Mouse (Mus musculus) heart, postnatal 10 days (tissue): ENCODE data around the gene Prkch. TPM values are rescaled to one million over a fixed set of nuclear protein-coding genes. Genes with fewer than 3 reads are reported as not detected.

Experiments
- DNase-seq, 2 experiments: peaks; one replicate each; pipeline ENCODE4 v3.0.0; 2021
- intact Hi-C: fragments of 180-260 bp; cut with DNase I; formaldehyde crosslinking; loops from one replicate; pipeline ENCODE4 v1.15.1; 2025
- total RNA-seq, 2 experiments: library from RNA; stranded (reverse); gene quantifications; 2 replicates each; pipeline ENCODE4 v1.2.3; 2021

Prkch gene
- total RNA-seq, 2 experiments from 2014 or later, result 28.0 to 30.2 TPM

GRCm38 (mm10) chr12:73779332-73780231 lies 195.0 kb downstream of the Prkch start:
- DNase-seq, result peak; percentile 69 to 85
- intact Hi-C loops, result loop anchor here (2.0 to 5.0 kb wide), 2 partner anchors 57 to 67 kb away; no protein-coding TSS in a partner anchor

- intact Hi-C loops, result loop anchor here (2.0 kb wide), 1 partner anchor 59 kb away; no protein-coding TSS in a partner anchor
- peak; percentile 46 to 72 for DNase-seq
These were observed 196.9 kb downstream of the Prkch start for GRCm38 (mm10) chr12:73781425-73782032.

- peak; percentile 92 to 93 for DNase-seq
- intact Hi-C loops, result no loop called here
These were observed 202.3 kb downstream of the Prkch start for GRCm38 (mm10) chr12:73786909-73787308.

GRCm38 (mm10) chr12:73788850-73789249 lies 204.3 kb downstream of the Prkch start:
- peak in 1 of 2 experiments; percentile 59 for DNase-seq
- intact Hi-C loops, result no loop called here

GRCm38 (mm10) chr12:73790571-73791108 lies 206.0 kb downstream of the Prkch start:
- DNase-seq, result peak; percentile 64
- intact Hi-C loops, result loop anchor here (2.0 kb wide), 1 partner anchor 116 kb away; no protein-coding TSS in a partner anchor

- intact Hi-C loops, result no loop called here
- DNase-seq, result no peak
These were observed 208.6 kb downstream of the Prkch start for GRCm38 (mm10) chr12:73793216-73793615.

GRCm38 (mm10) chr12:73793744-73794143 lies 209.1 kb downstream of the Prkch start:
- no peak for DNase-seq
- intact Hi-C loops, result no loop called here

GRCm38 (mm10) chr12:73794151-73794883 lies 209.7 kb downstream of the Prkch start:
- intact Hi-C loops, result no loop called here
- DNase-seq, result peak; percentile 92 to 93

GRCm38 (mm10) chr12:73799671-73800070 lies 215.1 kb downstream of the Prkch start:
- DNase-seq, result no peak
- intact Hi-C loops, result no loop called here

GRCm38 (mm10) chr12:73800886-73801285 lies 216.3 kb downstream of the Prkch start:
- intact Hi-C loops, result no loop called here
- DNase-seq, result peak; percentile 81 to 83

GRCm38 (mm10) chr12:73801845-73802244 lies 217.2 kb downstream of the Prkch start:
- DNase-seq, result peak in 1 of 2 experiments; percentile 29
- intact Hi-C loops, result no loop called here

- intact Hi-C loops, result no loop called here
These were observed 217.9 kb downstream of the Prkch start for GRCm38 (mm10) chr12:73802379-73803057.

GRCm38 (mm10) chr12:73803946-73804345 lies 219.3 kb downstream of the Prkch start:
- intact Hi-C loops, result no loop called here
- DNase-seq, result no peak

More at GRCm38 (mm10) chr12:73802379-73803057, 217.9 kb downstream of the Prkch start:
- DNase-seq, result peak in 1 of 2 experiments; percentile 32

- DNase-seq, result no peak
- intact Hi-C loops, result no loop called here
These were observed 220.9 kb downstream of the Prkch start for GRCm38 (mm10) chr12:73805541-73805940.

GRCm38 (mm10) chr12:73806003-73806402 lies 221.4 kb downstream of the Prkch start:
- no peak for DNase-seq
- intact Hi-C loops, result no loop called here

- peak in 1 of 2 experiments; percentile 42 for DNase-seq
- intact Hi-C loops, result no loop called here
These were observed 222.6 kb downstream of the Prkch start for GRCm38 (mm10) chr12:73807228-73807627.

GRCm38 (mm10) chr12:73810041-73810795 lies 225.6 kb downstream of the Prkch start:
- intact Hi-C loops, result no loop called here

GRCm38 (mm10) chr12:73810903-73811302 lies 226.3 kb downstream of the Prkch start:
- intact Hi-C loops, result no loop called here
- no peak for DNase-seq

More at GRCm38 (mm10) chr12:73810041-73810795, 225.6 kb downstream of the Prkch start:
- peak; percentile 84 to 87 for DNase-seq

GRCm38 (mm10) chr12:73812198-73812597 lies 227.6 kb downstream of the Prkch start:
- no peak for DNase-seq
- intact Hi-C loops, result no loop called here
